Mouse (Mus musculus) layer of hippocampus, adult 8-10 months (tissue): ENCODE data around the gene Shprh. TPM values are rescaled to one million over a fixed set of nuclear protein-coding genes. Genes with fewer than 3 reads are reported as not detected.
"Not testable (repeated sequence)": the region's sequence is repeated elsewhere in the genome, so short reads cannot be mapped to it uniquely, and the experiment has no call there.

Source experiments
- DNase-seq, 2 experiments: peaks; one replicate each; pipeline ENCODE4 v3.0.0; 2022; ENCODE audit warnings: low spot score in 2 of 2
- total RNA-seq, 4 experiments: library from RNA; stranded (reverse); gene quantifications; 2 replicates each; pipeline ENCODE4 v1.2.4; 2022

Shprh gene
- total RNA-seq, 4 experiments from 2014 or later: 34.7 to 46.1 (median 40.1) TPM

GRCm38 (mm10) chr10:11242988-11243387 is 93.8 kb downstream of the Shprh start:
- not testable (repeated sequence) for DNase-seq

- no peak for DNase-seq
Observed at GRCm38 (mm10) chr10:11248210-11248609, 99.0 kb downstream of the Shprh start.

- no peak for DNase-seq
Observed at GRCm38 (mm10) chr10:11250247-11250997, 101.2 kb downstream of the Shprh start.

- not testable (repeated sequence) for DNase-seq
Observed at GRCm38 (mm10) chr10:11253581-11253980, 104.4 kb downstream of the Shprh start.

GRCm38 (mm10) chr10:11260119-11260518 is 110.9 kb downstream of the Shprh start:
- DNase-seq: no peak

- DNase-seq: not testable (repeated sequence)
Observed at GRCm38 (mm10) chr10:11262292-11262691, 113.1 kb downstream of the Shprh start.

GRCm38 (mm10) chr10:11263795-11264194 is 114.6 kb downstream of the Shprh start:
- not testable (repeated sequence) for DNase-seq

Other genes starting within 250 kb of the Shprh start
- gene Grm1, start 67.1 kb upstream of the Shprh start, total RNA-seq: 10 to 100 TPM; 48.7 to 69.6 (median 56.1) TPM
- gene Fbxo30, start 131.9 kb downstream of the Shprh start, total RNA-seq: 10 to 100 TPM; 10.3 to 12.6 (median 11.0) TPM
- 10 to 100 TPM; 29.9 to 36.0 (median 31.1) TPM for gene Epm2a, start 194.0 kb downstream of the Shprh start, total RNA-seq